Mouse (Mus musculus) frontal cortex, adult 2 months (tissue): ENCODE results near the gene Perm1. TPM values are rescaled to one million over a fixed set of nuclear protein-coding genes. Genes with fewer than 3 reads are reported as not detected.

Experiments
- DNase-seq, 2 experiments: peaks; one replicate each; pipeline ENCODE4 v3.0.0; 2022; ENCODE audit warnings: low spot score in 1 of 2; ENCODE audit errors: extremely low spot score in 1 of 2
- polyA plus RNA-seq: library from polyadenylated mRNA; depleted of rRNA; stranded (reverse); fragments of >200 nt; gene quantifications from 2 replicates; pipeline ENCODE4 v1.2.3, GENCODE M21; 2012; rRNA removed

Gene Perm1
- 0.92 and 0.96 TPM in 2 replicates for polyA plus RNA-seq

DNA sequence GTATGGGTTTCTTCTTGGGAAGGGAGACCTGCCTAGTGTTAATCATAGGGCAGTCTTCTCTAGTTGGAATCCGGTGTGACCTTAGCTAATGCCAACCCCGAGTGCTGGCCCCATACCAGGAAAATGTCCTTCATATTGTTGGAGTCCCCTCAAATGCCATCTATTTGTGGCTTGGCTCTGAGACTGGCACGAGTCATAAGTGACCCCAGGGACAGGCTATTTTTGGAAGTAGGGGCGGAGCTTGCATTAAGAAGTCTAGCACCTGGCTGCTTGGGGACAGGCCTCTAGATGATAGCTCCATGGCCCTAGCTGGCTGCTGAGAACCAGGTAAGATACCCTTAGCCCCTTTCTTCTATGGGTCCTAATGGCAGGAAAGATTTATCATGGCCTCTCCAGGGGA lies at the start of gene Perm1:
TSS of gene Perm1 (plus strand) at position 220 of the 400 bp plus-strand sequence.
- no peak for DNase-seq

DNA sequence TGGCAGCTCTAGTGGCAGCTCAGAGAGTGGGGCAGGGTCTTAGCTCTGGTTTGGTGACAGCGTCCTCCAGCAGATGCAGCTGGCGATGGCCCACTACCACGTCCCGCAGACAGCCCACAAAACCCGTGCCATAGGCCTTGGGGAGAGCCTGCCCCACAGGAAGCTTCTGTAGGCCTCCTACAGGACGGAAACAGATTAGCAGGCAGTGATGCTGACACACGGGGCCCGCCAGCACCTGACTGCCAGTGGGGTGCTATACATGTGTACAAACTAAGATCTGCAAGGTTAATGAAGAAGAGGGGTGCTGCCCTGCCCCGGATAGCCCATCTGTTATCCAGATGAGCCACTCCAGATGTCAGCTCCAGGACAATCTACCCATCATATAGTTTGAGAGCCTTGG lies 49.2 kb upstream of the Perm1 start:
- DNase-seq = no peak

DNA sequence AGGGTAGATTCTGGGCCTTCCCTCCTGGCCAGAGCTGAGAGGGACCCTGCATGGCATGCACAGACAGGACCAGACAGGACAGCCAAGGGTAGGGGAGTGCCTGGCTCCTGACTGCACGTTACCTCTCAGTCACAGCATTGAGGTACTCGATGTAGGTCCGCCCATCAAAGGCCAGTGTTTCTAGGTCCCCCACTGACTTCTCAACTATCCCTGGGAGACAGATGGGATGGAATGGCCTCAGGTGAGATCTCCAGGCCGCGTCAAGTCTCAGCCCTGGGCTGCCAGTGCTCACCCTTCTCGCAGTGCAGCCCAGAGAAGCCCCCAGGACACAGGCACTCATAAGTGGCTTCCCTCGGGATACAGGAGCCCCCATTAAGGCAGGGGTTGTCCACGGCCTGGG lies 47.1 kb upstream of the Perm1 start:
- no peak for DNase-seq

DNA sequence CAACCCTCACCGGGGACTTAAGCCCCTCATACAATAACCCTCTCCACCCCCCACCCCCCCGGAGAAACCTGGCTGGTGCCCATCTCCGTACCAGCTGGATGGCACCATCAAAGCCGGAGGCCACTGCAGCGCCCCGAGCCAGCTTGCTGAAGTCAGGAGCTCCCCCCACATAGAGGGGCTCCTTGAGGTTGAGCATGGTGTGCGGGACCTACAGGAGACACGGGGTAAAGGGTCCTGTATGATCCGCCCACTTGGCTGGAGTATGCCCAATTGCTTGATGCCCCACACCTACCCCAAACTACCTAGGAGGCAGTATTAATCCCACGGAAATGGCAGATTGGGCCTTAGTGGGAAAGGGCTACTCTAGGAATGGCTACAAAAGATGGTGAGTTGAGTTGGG lies 46.5 kb upstream of the Perm1 start:
- no peak for DNase-seq

DNA sequence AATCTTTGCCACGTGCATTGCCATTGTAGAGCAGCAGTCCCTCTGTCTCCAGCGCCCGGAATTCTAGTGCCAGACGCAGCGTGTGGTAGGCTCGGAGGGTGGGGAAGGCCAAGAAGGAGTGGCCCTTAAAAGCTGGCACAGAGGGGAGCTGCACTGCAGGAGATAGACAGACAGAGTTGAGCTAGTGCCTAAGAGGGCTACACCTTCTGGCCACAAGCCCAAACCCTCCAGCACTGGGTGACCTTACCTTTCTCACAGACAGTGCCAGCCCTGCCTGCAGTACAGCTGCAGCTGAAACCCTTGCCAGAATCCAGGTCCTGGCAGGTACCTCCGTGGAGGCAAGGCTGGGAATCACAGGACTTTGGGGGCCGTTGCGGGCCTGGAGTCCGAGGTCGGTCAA lies 43.8 kb upstream of the Perm1 start:
- peak in 1 of 2 experiments; percentile 0 for DNase-seq

DNA sequence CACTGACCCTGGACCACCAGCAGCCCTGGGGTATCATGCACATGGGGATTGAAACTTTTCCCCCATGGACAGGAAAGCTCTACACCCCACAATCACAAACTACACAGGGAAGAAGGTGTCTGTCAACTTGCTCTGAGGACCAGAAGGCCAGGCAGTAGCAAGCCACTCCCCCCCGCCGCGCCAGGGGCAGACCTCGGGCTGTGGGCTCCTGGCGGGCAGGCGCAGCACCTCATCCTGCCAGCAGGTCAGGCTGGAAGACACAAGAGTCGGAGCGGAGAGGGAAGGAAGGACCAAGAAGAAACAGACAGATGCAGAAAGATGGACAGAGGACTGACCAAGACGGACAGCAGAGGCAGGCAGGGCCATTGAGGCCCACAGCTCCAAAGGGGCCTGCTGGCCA lies 38.0 kb upstream of the Perm1 start:
- DNase-seq = no peak

DNA sequence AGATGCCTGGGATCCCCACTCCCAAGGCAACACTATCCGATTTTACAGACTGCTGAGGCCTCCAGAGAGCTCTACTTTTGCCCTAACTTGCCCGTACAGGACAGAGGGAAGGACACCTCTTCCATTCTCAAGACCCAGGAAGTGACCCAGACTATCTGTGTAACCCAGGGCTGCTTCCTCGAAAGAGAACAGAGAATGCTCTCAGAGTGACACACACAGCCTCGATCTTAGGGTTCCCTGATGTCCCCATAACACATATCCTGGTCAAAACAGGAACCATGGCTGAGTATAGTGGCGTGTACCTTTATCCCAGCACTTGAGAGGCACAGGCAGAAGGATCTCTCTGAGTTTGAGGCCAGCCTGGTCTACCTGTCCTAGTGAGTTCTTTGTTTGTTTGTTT lies 31.9 kb upstream of the Perm1 start:
- no peak for DNase-seq

DNA sequence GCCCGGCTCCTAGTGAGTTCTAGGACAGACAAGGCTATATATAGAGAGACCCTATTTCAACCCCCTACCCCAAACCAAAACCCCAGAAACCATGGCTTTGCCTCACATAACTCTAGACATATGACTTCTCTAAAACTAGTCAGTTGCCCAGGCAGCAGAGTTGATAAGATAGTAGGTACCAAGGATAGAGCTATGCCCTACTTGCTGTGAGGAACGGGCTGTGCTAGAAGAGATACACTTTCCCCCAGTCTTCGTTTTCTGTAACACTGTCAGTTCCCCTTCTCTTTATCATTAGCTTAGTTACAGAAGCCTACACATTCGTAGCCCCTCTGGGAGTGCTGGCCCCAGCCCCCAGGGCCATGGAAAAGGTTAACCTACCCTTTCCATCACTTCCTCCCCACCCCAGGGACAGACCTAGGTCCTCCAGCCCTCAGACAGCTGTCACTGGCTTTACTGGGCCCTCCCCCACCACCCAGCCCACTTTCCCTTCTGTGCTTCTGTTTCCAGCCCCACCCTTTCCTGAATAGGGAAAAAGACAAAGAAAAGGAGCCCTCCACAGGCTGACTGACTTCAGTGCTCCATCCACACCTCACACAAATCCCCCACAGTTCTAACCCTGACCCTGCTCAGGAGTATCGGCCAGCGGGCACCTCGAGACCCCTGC lies 31.2 kb upstream of the Perm1 start:
- no peak for DNase-seq

DNA sequence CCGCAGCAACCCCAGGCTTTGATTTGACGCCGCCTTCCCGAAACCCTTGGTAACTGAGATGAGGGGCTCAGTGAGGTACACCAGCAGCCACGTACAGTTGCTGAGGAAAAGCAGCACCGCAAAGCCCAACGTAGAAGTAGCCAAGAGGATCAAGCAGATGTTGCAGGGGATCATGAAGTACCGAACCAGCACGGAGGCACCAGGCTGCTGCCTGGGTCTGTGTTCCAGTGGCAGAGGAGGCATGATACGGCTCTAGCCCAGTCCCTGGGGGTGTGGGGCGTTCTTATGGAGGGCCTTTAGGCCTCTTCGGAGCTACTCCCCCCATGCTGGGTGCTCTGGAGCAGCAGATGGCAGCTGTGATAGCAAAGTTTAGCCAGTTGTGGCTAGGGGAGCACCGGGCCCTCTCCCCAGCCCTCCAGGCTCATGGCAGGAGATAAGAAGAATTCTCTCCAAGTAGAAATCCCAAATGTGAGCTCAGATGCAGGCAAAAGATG lies 30.2 kb upstream of the Perm1 start:
- no peak for DNase-seq

DNA sequence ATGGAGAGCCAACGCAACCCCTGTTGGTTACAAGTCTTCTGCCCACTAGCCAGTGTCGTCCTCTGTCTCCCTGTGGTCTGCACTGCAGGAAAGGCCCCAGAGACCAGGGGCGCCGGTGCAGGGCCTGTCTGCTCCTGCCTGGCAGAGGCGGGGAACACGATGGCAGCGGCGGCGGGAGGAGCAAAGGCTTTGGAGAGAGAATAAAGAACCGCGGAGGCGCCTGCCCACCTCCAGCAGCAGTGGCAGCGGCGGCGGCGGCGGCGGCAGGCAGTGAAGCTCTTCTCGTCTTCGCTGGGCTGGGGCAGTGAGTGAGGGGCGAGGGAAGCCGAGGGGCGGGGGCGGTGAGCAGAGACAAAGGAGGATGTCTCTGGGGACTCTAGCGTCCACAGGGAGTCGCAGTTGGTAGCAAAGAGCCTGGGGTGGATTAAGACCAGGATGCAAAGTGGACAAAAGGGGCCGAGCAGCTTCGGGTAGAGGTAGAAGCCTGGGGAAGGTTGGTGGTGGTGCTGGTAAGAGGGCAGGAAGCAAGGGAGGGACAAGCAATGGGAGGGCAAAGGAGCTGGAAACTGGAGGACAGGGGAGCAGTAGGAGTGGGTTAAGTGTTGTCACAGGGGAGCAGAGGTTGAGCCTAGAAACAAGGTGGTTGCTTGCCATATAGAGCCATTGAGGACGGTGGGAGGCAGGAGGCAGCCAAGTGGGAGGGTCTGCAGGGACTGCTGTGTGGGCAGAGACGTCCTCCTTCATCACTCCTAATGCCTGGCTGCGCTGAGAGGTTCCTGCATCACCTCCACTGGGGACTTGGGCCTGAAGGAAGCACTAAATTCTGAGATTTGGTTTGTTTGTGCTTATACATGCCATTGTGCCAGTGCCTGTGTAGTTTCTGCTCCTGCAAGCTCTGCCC lies 29.5 kb upstream of the Perm1 start:
- DNase-seq = peak in 1 of 2 experiments; percentile 72

DNA sequence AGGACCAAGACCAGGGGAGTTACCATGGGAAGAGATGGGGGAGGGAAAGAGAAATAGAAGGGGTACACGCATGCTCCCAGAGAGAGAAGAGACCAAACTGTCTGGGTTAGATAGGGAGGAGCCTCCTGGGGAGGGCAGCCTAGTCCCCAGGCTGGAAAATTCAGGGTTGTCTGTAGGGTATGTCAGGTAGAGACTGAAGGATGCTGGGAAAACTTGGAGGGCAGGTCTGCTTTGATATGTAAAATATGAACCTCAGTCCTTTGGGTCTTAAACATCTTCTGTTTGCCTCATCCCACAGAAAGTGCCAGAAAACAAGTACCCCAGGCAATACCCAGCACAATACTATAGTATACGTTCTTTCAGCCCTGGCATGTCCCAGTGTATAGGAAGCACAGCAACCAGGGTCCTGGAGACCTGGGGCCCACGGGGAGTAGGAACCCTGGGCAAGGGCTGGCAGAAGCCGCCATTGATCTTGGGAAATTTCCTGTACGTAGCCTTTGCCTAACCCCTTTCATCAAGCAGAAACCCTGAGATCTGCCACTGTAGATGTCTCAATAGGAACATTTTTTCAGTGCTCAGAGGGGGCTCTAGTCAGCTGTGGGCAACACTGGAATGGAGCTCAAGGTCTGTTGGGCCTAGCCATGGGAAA lies 27.4 kb upstream of the Perm1 start:
- no peak for DNase-seq

DNA sequence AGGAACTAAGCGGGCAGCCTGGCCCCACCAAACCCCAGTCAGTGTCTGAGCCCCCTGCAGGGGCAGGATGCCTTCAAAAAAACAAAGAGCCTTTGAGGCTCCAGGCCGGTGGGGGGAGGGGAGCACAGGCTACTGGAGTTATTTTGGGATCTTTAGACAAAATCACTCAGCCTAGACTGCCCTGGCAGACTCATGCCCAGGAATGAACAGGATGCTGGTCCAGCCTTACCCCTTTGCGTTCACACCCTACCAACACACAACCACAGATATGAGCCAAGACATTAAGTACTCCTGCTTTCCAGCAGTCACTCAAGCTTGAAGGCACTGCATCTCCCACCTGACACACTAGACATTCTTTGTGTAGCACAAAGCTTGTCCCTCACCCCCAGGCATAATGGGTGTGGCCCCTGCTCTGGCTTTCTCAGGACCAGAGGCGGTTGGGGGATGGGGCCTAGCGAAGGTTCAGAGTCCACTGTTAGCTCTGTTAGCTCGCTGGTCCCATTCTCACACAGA lies 26.8 kb upstream of the Perm1 start:
- DNase-seq = peak in 1 of 2 experiments; percentile 41

DNA sequence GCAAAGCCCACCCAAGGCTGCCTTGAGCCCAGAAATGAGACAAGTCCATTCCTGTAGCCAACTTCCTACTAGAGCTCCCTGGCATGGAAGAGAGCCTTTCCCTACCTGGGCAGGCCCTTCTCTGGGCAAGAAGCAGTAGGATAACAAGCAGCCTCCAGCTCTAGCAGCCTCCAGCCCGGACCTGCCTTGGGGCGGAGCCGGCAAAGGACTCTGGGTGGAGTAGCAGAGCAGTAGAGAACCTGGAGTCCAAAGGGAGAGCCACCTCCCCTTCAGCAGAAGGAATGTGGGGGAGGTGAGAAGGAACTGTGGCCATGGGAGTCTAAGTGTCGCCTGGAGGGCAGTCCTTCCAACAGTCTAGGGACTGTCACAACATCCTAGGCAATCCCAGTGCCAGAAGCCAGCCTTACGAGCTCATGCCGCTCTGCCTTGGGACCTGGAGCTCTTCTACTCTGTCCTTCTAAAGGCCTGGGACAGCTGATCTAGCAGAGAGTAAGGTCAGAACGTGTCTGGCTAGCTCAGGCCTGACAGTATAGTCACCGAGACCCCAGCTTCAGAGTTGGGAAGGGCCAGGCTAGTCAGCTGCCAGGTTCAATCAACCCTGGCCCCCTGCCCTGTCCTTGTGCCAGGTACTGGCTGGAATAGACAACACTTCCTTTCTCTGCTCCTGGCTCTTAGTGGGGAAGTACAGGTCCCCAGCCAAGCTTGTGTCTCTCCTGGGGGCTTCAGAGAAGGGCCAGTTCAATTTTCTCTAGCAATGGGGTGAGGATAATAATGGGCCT lies 23.1 kb upstream of the Perm1 start:
- DNase-seq = no peak

DNA sequence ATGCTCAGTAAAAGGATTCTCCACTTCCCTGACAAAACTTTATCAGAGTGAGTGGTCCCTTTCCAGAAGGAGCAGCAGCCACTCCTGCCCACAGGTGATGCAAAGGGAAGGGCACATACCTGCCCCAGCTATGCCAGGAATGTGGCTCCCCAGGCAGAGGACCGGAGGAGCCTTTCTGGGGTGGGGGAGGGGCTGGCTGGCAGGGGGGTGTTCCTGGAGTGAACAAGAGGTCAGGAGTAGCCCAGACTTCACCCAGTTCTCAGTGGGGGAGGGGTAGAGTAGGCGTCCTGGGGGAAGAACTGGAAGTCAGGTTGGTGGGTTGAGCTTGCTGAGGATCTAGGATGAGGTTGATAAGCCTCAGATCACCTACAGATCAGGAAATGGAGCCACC lies 22.5 kb upstream of the Perm1 start:
- no peak for DNase-seq

DNA sequence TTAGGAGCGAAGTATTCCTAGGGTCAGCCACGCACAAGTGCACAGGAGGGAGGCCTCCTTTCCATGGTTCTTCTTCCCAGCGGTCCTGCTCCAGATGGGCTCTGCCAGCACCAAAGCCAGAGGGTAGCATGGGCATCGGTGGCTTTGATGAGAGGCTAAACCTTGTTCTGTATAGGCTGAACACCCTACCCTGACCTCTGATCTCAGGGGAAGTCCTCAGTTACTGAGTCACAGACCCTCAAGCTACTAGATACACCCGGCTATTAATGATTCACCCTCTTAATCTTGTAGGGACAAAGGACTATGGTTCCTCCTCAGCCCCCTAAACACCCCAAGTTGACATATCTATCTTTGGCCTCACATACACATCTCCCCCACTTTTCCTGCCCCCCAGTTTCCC lies 21.8 kb upstream of the Perm1 start:
- DNase-seq = no peak

DNA sequence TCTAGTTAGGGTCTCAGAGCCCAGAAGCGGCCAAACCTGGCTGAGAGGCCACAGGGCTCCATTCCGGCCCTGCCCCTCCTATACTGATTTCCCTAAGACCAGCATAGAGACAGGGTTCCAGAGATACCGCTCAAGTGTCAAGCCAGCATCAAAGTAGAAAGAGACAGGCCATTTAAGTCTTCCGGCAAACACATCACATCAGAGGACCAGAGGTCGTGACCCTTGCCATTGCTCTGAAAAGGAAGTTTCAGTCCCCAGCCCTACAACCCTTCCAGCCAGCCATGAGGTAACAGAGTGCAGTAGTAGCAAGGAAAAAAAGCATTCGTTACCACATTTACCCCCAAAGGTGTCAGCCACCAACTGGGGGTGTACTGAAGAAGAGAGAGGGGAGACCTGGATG lies 21.3 kb upstream of the Perm1 start:
- DNase-seq = no peak

DNA sequence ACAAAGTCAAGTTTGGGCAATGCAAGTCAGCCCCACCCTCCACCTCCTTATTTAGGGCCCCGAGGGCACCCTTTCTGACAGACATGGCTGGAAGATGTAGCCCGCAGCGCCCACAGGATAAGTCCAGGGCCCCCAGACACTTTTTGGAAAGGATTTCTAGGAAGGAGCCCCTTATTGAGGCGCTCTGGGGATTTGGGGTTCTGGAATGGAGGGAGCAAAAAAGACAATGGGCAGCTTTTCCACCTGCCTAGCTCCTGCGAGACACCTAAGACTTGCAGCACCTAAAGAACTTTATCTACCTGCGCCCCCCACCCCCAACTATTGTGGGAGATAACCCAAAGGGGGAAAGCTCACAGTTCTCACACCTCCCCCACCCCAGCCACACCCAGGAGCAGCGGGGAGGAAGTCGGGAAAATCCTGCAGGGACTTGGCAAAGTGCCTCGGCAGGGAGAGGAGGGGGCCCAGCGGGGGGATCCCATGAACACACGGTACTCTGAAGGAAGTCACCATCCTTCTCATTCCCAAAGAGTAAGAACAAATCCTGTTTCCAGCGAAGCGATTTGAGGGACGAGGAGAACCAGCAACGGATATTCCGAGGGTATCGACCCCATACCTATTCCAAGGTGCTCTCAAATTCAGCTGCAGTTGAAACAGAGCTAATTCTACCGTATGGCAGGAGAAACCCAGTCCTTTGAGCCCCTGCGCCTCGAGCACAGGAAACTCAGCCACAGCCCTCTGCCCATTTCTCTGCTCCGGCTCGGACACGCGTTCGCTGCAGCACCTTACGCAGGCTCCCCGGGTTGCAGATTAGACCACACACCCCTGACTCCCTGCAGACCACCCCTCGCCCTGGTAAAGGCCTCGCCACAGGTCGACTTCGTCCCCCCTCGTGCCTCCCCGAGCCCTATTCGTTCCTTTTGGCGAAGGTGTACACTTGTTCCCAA lies 19.5 kb upstream of the Perm1 start:
- DNase-seq = no peak

DNA sequence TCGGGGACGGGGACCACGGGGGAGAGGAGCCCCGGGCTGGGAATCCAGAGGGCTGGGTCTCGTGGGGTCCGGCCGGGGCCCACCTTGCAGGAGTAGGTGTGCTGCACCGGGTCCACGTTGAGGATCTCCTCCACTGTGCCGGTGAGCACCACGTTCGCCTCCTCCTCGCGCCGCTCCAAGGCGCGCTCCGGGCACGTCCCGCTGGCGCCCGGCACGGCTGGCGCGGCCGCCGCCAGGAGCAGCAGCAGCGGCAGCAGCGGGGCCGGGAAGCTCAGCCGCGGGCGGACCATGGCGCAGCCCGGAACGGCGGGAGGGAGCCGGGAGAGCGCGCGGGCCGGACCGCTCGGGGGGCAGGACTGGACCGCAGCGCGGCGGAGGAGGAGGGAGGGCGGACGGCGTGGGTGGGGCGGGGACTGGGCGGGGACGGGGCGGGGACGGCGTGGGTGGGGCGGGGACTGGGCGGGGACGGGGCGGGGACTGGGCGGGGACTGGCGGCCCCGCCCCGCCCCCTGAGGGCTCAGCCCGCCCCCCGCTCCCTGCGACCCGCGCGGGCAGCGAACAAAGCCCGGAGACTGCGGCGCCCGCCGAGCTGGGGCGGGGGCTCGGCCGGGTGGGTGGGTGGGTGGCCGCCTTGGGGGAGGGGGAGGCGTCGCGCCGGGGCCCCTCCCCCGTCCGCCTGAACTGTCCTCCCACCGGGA lies 18.4 kb upstream of the Perm1 start, which contains the start of gene Agrn:
TSS of gene Agrn (minus strand) at position 358 of the 698 bp plus-strand sequence.
- DNase-seq = no peak

DNA sequence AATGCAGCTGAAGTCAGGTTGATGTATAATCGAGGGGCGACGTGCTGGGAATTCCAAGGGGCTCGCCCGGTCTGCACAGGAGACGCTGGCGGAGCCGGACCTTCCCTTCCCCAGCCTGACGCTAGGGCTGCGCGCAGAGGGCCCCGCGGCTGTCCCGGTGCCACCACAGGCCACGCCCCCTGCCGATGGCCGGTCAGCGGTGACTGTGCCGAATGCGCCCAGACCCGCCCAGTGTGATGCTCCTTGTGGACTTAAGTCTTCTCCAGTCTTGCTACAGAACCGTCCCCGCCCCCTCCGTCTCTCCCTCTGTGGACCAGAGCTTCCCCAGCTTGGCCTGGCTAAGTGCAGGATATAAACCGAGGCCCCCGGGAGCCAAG lies 17.9 kb upstream of the Perm1 start:
- peak; percentile 74 to 75 for DNase-seq
